ENCODE assay signal across 8 mouse cellular contexts in the genomic region with DNA sequence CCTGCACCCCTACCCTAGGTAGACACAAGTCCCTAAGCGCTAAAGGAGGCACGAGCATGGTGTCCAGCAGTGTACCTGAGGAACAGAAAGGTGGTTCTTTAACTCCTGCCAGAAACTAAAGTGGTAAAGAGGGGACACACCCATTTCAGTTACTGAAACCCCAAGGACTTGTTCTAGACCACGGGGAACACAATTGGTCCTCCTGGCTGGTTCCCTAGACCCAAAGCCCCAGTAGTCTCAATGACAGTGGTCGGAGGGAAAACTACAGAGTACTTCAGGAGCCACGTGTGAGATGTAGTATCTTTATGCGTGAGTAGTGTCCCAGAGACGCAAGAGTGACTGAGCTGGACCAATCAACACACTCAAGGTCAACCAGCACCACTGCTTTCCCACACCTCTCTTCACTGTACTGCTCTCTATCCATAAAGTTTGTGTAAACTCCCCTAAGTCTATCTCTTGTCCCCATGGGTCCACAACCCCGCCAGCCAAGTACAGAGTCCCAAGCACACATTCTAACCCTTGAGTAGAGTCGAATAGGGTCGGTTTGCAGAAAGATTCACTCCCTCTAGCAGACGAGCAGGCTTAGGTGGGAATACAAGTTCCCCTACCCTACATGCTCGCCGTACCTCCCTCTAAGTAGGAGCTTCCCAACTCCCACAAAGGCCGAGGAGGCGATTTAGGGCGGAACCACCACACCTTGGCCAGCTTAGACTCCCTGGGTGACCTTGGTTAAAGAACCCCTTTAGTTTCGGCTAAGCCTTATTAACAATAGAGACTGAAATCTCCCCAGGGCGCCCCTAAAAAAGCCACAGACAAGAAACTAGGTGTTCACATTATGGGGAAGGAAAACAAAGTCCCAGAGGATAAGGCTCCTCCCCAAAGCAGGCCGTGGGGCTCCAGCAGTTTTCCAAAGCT. TPM values are rescaled to one million over a fixed set of nuclear protein-coding genes. Genes with fewer than 3 reads are reported as not detected.
DNase-seq lines count a peak whose midpoint lies in the region; ATAC-seq lines count a peak whose summit lies in the region.

No protein-coding gene starts in this region.

- DNase-seq in kidney, postnatal 14 days: no peak
- DNase-seq in R1 (ENCODE audit: low read depth, low spot score): peak; percentile 73
- DNase-seq in forebrain, embryonic 14.5 days (ENCODE audit: low spot score): no peak
- DNase-seq in liver, embryonic 13.5 days: no peak
- DNase-seq in urinary bladder, adult 18-20 months (ENCODE audit: low spot score in 2 of 2): no peak
- no peak for DNase-seq in right cerebral cortex, postnatal 4 days

- no peaks in the 10 kb centered on the region for H3K9me3 ChIP-seq in kidney, embryonic 15.5 days (replicated peaks)
- H3K9me3 ChIP-seq in forebrain, embryonic 14.5 days (replicated peaks; ENCODE audit: control insufficient read depth, low read length): no peaks in the 10 kb centered on the region
- no peaks in the 10 kb centered on the region for H3K9me3 ChIP-seq in liver, embryonic 13.5 days (replicated peaks)
- no peaks in the 10 kb centered on the region for H3K9me3 ChIP-seq in stomach, embryonic 16.5 days (replicated peaks; ENCODE audit: control insufficient read depth, low read length)

- peak overlapping the region; percentile 98 for H3K4me3 ChIP-seq in kidney, embryonic 15.5 days (replicated peaks)
- H3K4me3 ChIP-seq in forebrain, embryonic 14.5 days (ENCODE audit: low read depth, low read length): peak overlapping the region; percentile 96
- H3K4me3 ChIP-seq in liver, embryonic 13.5 days (replicated peaks): peak overlapping the region; percentile 93
- peak overlapping the region; percentile 95 for H3K4me3 ChIP-seq in stomach, embryonic 16.5 days (replicated peaks; ENCODE audit: low read length)

- H3K9ac ChIP-seq in kidney, embryonic 15.5 days: peak overlapping the region; percentile 99
- H3K9ac ChIP-seq in forebrain, embryonic 14.5 days (ENCODE audit: low read length): peak overlapping the region; percentile 99
- peak overlapping the region; percentile 95 for H3K9ac ChIP-seq in liver, embryonic 13.5 days
- H3K9ac ChIP-seq in stomach, embryonic 16.5 days (ENCODE audit: low read length): peak overlapping the region; percentile 90

- peak overlapping the region; percentile 62 for H3K4me2 ChIP-seq in kidney, embryonic 15.5 days
- H3K4me2 ChIP-seq in forebrain, embryonic 14.5 days (ENCODE audit: low read length): peak overlapping the region; percentile 92
- peak overlapping the region; percentile 83 for H3K4me2 ChIP-seq in liver, embryonic 13.5 days
- peak overlapping the region; percentile 65 for H3K4me2 ChIP-seq in stomach, embryonic 16.5 days (ENCODE audit: low read depth, low read length)

- peak overlapping the region; percentile 99 for H3K27ac ChIP-seq in kidney, embryonic 15.5 days
- peak overlapping the region; percentile 99 for H3K27ac ChIP-seq in forebrain, embryonic 14.5 days (ENCODE audit: low read depth, low read length)
- peak overlapping the region; percentile 96 for H3K27ac ChIP-seq in liver, embryonic 13.5 days
- H3K27ac ChIP-seq in stomach, embryonic 16.5 days (ENCODE audit: low read length): peak overlapping the region; percentile 98

- H3K27me3 ChIP-seq in kidney, embryonic 15.5 days: no peaks in the 10 kb centered on the region
- no peaks in the 10 kb centered on the region for H3K27me3 ChIP-seq in forebrain, embryonic 14.5 days (replicated peaks; ENCODE audit: control insufficient read depth, insufficient read depth, low read length)
- no peaks in the 10 kb centered on the region for H3K27me3 ChIP-seq in liver, embryonic 13.5 days
- H3K27me3 ChIP-seq in stomach, embryonic 16.5 days (ENCODE audit: control insufficient read depth, insufficient read depth, low read length): no peaks in the 10 kb centered on the region

- H3K36me3 ChIP-seq in kidney, embryonic 15.5 days: peaks cover 31% of the 10 kb centered on the region
- peaks cover 38% of the 10 kb centered on the region for H3K36me3 ChIP-seq in forebrain, embryonic 14.5 days (ENCODE audit: control insufficient read depth, insufficient read depth, low read length)
- H3K36me3 ChIP-seq in liver, embryonic 13.5 days: peaks cover 39% of the 10 kb centered on the region
- H3K36me3 ChIP-seq in stomach, embryonic 16.5 days (ENCODE audit: control insufficient read depth, insufficient read depth, low read length): peaks cover 9% of the 10 kb centered on the region; the same call in 1 of the 2 replicates

- WGBS in kidney, embryonic 15.5 days: 4% methylated on average over 19 of the region's 19 CpGs
- 5% methylated on average over 19 of the region's 19 CpGs for WGBS in forebrain, embryonic 14.5 days
- WGBS in liver, embryonic 13.5 days (ENCODE audit: insufficient replicate concordance): 7% methylated on average over 19 of the region's 19 CpGs
- WGBS in stomach, embryonic 16.5 days: 5% methylated on average over 19 of the region's 19 CpGs

- ATAC-seq in kidney, embryonic 15.5 days (replicated peaks; ENCODE audit: low FRiP score): no peak
- no peak for ATAC-seq in forebrain, embryonic 14.5 days
- ATAC-seq in liver, embryonic 13.5 days (ENCODE audit: low read depth): no peak
- no peak for ATAC-seq in stomach, embryonic 16.5 days (ENCODE audit: insufficient read depth, low FRiP score)

- peaks cover 45% of the 10 kb centered on the region for H3K4me1 ChIP-seq in kidney, embryonic 15.5 days
- peaks cover 22% of the 10 kb centered on the region for H3K4me1 ChIP-seq in forebrain, embryonic 14.5 days (ENCODE audit: control insufficient read depth, insufficient read depth, low read length)
- peaks cover 86% of the 10 kb centered on the region for H3K4me1 ChIP-seq in liver, embryonic 13.5 days (replicated peaks)
- H3K4me1 ChIP-seq in stomach, embryonic 16.5 days (ENCODE audit: control insufficient read depth, insufficient read depth, low read length): peaks cover 23% of the 10 kb centered on the region

RNA-seq across cellular contexts. Expression of gene Rnf44, which starts 7.3 kb away (rescaled TPM):
- 78.5 and 83.8 TPM in 2 replicates for polyA plus RNA-seq in kidney, embryonic 15.5 days (2015; fragmentation: Nextera tagmentation; extraction: Ambion mirVana)
- polyA plus RNA-seq in forebrain, embryonic 14.5 days (2014; fragmentation: Nextera tagmentation; extraction: Ambion mirVana): 73.5 and 86.4 TPM in 2 replicates
- polyA plus RNA-seq in liver, embryonic 13.5 days (2015; fragmentation: Nextera tagmentation; extraction: Ambion mirVana): 23.8 and 24.5 TPM in 2 replicates
- 52.5 and 56.5 TPM in 2 replicates for polyA plus RNA-seq in stomach, embryonic 16.5 days (2015; fragmentation: Nextera tagmentation; extraction: Ambion mirVana)

RNA-seq across cellular contexts. Expression of gene Cdhr2, which starts 14.9 kb away (rescaled TPM):
- 5.4 TPM in 2 replicates for polyA plus RNA-seq in kidney, embryonic 15.5 days (2015; fragmentation: Nextera tagmentation; extraction: Ambion mirVana)
- 0.05 and 0.14 TPM in 2 replicates for polyA plus RNA-seq in forebrain, embryonic 14.5 days (2014; fragmentation: Nextera tagmentation; extraction: Ambion mirVana)
- polyA plus RNA-seq in liver, embryonic 13.5 days (2015; fragmentation: Nextera tagmentation; extraction: Ambion mirVana): 7.8 and 10.5 TPM in 2 replicates
- polyA plus RNA-seq in stomach, embryonic 16.5 days (2015; fragmentation: Nextera tagmentation; extraction: Ambion mirVana): 9.6 and 9.9 TPM in 2 replicates
